Mouse (Mus musculus): ENCODE results near the gene Inpp5a.

DNA sequence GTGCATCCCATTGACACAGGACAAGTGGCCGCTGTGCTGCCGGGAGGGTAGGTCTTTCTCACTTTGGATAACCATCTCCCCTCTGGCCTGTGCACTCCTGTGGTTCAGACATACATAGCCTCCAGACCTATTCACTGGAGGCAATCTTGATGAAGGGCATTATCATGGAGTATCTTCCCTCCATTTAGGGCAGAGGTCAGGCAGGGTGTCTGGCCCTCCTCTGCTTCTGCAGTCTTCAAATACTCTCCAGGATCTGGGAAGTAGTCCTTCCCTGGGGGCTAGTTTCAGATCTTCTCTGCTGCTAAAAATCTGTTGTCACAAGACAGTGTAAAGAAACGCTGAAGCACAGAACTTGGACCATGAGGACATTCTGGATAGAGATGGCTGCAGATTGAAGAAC is 22.8 kb upstream of the Inpp5a start:
- TF ChIP-seq CTCF (IDR thresholded peaks at IDR 0.05; ENCODE audit: control insufficient read depth, insufficient read depth, low read length), result no peak
- TF ChIP-seq POLR2A (IDR thresholded peaks at IDR 0.05; ENCODE audit: borderline replicate concordance, control insufficient read depth, low read depth, low read length), result no peak
